Mouse (Mus musculus): ENCODE measurements around the gene Arhgdia. TPM values are rescaled to one million over a fixed set of nuclear protein-coding genes. Genes with fewer than 3 reads are reported as not detected.
"Not testable (repeated sequence)": the region's sequence is repeated elsewhere in the genome, so short reads cannot be mapped to it uniquely, and the experiment has no call there.

Gene Arhgdia
- polyA plus RNA-seq, 1 experiment from 2014 or later = 449 TPM

DNA sequence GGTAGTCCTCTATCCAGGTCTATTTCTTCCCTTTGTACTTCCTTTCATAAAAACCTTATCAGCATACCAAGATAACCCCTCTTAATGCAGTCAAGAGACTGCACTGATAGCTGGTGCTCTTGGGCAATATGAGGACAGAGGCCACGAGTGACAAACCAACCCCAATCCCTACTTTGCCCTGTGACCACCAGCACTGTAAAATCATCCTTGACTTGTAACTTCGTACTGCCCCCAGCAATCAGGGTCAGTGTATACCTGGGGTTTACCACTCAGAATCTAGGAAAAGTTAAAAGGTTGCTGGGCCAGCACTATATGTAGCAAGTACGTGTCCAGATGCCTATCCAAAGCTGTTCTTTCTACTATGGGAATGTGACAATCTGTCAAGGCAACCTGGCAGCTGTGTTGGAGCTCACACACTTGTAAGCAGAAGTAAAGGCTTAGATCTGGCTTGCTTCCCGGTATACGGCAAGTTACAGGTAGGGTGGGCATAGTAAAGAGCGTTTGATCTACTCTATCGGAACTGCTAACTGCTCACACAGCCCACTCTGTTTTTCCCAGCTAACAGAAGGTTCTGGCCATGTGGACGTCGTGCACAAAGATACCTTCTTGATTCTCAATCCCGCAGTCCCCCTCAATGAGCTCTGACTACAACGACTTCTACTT lies 9.5 kb downstream of the Arhgdia start:
- peak overlapping the region; percentile 91 for H3K9ac ChIP-seq (ENCODE audit: low read length)
- H3K4me3 ChIP-seq (ENCODE audit: low read depth, low read length) = peak overlapping the region; percentile 93
- ATAC-seq (no peak), DNase-seq (ENCODE audit: low spot score) (peak; percentile 20)
- no peaks in the 10 kb centered on the region for H3K9me3 ChIP-seq (replicated peaks; ENCODE audit: control insufficient read depth, low read length)
- peaks cover 41% of the 10 kb centered on the region for H3K36me3 ChIP-seq (ENCODE audit: control insufficient read depth, insufficient read depth, low read length)
- H3K4me2 ChIP-seq (ENCODE audit: low read length) = peak overlapping the region; percentile 84
- peaks cover 7% of the 10 kb centered on the region for H3K4me1 ChIP-seq (ENCODE audit: control insufficient read depth, insufficient read depth, low read length)
- H3K27ac ChIP-seq (ENCODE audit: low read depth, low read length) = peak overlapping the region; percentile 85
- WGBS = 15% methylated on average over 11 of the region's 11 CpGs
- H3K27me3 ChIP-seq (replicated peaks; ENCODE audit: control insufficient read depth, insufficient read depth, low read length) = no peaks in the 10 kb centered on the region

DNA sequence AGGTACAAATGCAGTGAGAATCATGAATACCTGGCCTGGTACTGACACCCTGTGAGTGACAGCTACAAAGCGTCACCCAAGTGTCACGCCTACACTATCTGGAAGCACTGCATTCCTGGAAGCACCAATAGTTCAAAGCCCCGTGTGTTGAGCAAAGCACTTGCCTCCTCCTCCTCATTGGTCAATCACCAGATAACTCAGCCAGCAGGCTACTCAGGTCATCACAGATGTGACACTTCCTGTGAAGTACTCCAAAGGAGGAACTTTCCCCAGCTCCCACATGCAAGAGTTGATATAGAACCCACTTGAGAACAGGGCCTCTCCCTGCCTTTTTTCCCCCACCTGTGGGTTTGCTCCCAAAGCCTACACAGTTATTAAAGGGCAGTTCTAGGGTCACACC lies 10.3 kb downstream of the Arhgdia start:
- peaks cover 49% of the 10 kb centered on the region for H3K36me3 ChIP-seq (ENCODE audit: control insufficient read depth, insufficient read depth, low read length)
- ATAC-seq = no peak
- H3K4me2 ChIP-seq (ENCODE audit: low read length) = peak overlapping the region; percentile 84
- H3K9ac ChIP-seq (ENCODE audit: low read length) = peak overlapping the region; percentile 91; the same call in 1 of the 2 replicates
- peak overlapping the region; percentile 93 for H3K4me3 ChIP-seq (ENCODE audit: low read depth, low read length)
- H3K9me3 ChIP-seq (replicated peaks; ENCODE audit: control insufficient read depth, low read length) = no peaks in the 10 kb centered on the region
- 85% methylated on average over 3 of the region's 3 CpGs for WGBS
- DNase-seq (ENCODE audit: low spot score) = no peak
- H3K27me3 ChIP-seq (replicated peaks; ENCODE audit: control insufficient read depth, insufficient read depth, low read length) = no peaks in the 10 kb centered on the region
- peaks cover 7% of the 10 kb centered on the region for H3K4me1 ChIP-seq (ENCODE audit: control insufficient read depth, insufficient read depth, low read length)
- no peak overlapping the region for H3K27ac ChIP-seq (ENCODE audit: low read depth, low read length)

DNA sequence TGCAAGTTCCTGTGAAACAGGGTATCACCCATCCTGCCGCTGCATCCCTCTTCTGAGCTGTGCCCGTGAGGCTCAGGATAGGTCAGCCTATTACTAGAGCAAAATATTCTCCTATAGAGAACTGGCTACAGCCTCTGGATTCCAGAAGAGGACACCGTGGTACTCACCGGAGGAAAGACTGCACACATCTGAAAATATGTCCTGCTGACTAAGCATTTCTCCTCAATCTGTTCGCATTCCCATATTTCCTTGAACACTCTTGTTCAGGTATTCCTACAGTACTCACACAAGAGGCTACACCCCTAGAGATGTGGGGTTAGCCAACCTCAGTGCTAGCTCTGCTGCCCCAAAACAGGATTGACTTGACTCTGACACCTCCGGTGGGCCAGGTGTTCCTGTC lies 13.1 kb downstream of the Arhgdia start:
- no peak overlapping the region for H3K9ac ChIP-seq (ENCODE audit: low read length)
- no peak overlapping the region for H3K27ac ChIP-seq (ENCODE audit: low read depth, low read length)
- ATAC-seq (no peak), DNase-seq (ENCODE audit: low spot score) (no peak)
- H3K4me3 ChIP-seq (ENCODE audit: low read depth, low read length) = no peak overlapping the region
- peaks cover 7% of the 10 kb centered on the region for H3K4me1 ChIP-seq (ENCODE audit: control insufficient read depth, insufficient read depth, low read length)
- H3K9me3 ChIP-seq (replicated peaks; ENCODE audit: control insufficient read depth, low read length) = no peaks in the 10 kb centered on the region
- H3K4me2 ChIP-seq (ENCODE audit: low read length) = no peak overlapping the region
- WGBS = 98% methylated on average over 6 of the region's 6 CpGs
- no peaks in the 10 kb centered on the region for H3K27me3 ChIP-seq (replicated peaks; ENCODE audit: control insufficient read depth, insufficient read depth, low read length)
- H3K36me3 ChIP-seq (ENCODE audit: control insufficient read depth, insufficient read depth, low read length) = peaks cover 77% of the 10 kb centered on the region

DNA sequence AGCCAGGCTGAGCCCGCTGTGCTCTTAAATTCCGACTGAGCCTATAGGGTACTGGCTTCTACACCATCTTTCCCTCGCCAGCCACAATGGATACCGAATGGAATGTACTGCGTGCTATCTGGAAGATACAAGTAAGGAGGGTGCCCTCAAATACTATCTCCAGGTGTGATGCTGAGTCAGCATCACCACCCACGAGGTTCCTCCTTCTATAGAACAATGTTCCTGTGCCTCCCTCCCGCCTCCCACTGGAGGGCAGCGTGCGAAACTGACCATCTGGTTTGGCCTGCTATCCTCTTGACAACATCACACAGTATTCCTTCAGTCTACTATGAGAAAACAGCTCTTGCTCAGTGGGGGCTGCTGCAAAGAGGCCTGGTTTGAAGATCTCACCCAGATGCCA lies 16.3 kb downstream of the Arhgdia start:
- Histone ChIP-seq H3K27ac (ENCODE audit: low read depth, low read length) (no peak overlapping the region), H3K9ac (ENCODE audit: low read length) (no peak overlapping the region), H3K4me2 (ENCODE audit: low read length) (no peak overlapping the region), H3K9me3 (replicated peaks; ENCODE audit: control insufficient read depth, low read length) (no peaks in the 10 kb centered on the region), H3K4me1 (ENCODE audit: control insufficient read depth, insufficient read depth, low read length) (no peaks in the 10 kb centered on the region), H3K27me3 (replicated peaks; ENCODE audit: control insufficient read depth, insufficient read depth, low read length) (no peaks in the 10 kb centered on the region), H3K4me3 (ENCODE audit: low read depth, low read length) (no peak overlapping the region), H3K36me3 (ENCODE audit: control insufficient read depth, insufficient read depth, low read length) (peaks cover 94% of the 10 kb centered on the region)
- 85% methylated on average over 9 of the region's 9 CpGs for WGBS
- ATAC-seq = no peak
- DNase-seq (ENCODE audit: low spot score) = no peak

DNA sequence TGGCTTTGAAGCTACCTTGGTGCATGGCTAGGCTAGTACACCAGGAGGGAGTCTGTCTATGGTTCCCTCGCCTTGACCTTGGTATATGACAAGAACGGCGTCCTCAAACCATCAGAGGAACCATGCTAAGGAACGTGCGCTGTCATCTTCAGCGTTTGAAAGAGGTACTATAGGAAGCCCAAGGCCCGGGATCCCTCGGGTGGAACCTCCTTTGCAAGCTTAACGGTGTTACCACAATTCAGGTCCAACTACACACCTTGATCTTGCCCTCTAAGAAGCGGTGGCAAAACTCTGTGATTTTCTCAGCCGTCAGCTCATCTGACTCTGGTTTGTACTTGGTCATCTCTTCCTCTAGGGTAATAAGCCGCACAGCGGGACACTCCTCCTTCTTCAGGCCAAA lies 18.5 kb downstream of the Arhgdia start:
- ATAC-seq (no peak), DNase-seq (ENCODE audit: low spot score) (no peak)
- H3K4me3 ChIP-seq (ENCODE audit: low read depth, low read length) = no peak overlapping the region
- no peak overlapping the region for H3K27ac ChIP-seq (ENCODE audit: low read depth, low read length)
- H3K4me1 ChIP-seq (ENCODE audit: control insufficient read depth, insufficient read depth, low read length) = no peaks in the 10 kb centered on the region
- WGBS = 94% methylated on average over 13 of the region's 13 CpGs
- no peak overlapping the region; the same call in 1 of the 2 replicates for H3K9ac ChIP-seq (ENCODE audit: low read length)
- H3K36me3 ChIP-seq (ENCODE audit: control insufficient read depth, insufficient read depth, low read length) = peaks cover 92% of the 10 kb centered on the region
- H3K27me3 ChIP-seq (replicated peaks; ENCODE audit: control insufficient read depth, insufficient read depth, low read length) = no peaks in the 10 kb centered on the region
- H3K9me3 ChIP-seq (replicated peaks; ENCODE audit: control insufficient read depth, low read length) = no peaks in the 10 kb centered on the region
- no peak overlapping the region for H3K4me2 ChIP-seq (ENCODE audit: low read length)

DNA sequence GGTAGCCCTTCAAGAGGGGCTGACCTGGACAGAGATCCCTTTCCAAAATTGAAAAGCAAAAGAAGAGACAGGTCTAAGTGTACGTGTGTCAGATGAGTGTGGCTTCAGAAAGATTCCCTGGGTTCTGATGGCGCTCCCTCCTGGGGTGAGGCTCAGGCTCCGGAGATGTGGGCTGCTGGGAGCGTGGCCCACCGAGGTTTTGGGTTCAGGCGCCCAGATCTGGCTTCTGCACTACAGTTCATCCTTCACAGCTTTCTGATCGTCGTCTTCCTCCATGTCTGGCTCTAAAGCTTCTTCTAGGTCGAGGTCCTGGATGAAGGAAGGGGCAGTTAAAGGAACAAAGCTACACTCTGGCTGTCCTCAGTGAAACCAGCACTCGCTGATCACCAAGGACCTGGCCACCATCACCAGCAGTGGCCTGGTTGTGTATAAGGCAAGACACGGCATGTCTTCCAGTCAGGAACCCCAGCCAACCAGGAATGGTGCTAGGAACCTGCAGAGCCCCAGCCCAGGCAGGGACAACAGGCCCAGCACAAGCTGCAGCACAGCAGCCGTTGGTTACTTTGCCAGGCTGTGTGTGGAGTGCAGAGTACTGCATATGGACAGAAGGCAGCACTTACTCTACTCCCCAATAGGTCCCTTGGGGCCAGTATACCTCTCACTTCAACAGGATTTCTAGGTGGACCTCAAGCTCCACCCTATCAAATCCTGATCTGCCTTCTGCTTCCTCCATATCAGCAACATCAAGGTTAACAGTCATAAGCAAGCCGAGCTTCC lies 20.3 kb downstream of the Arhgdia start:
- Histone ChIP-seq H3K9ac (ENCODE audit: low read length) (no peak overlapping the region), H3K27ac (ENCODE audit: low read depth, low read length) (no peak overlapping the region), H3K4me3 (ENCODE audit: low read depth, low read length) (no peak overlapping the region), H3K27me3 (replicated peaks; ENCODE audit: control insufficient read depth, insufficient read depth, low read length) (no peaks in the 10 kb centered on the region), H3K9me3 (replicated peaks; ENCODE audit: control insufficient read depth, low read length) (no peaks in the 10 kb centered on the region), H3K4me1 (ENCODE audit: control insufficient read depth, insufficient read depth, low read length) (no peaks in the 10 kb centered on the region), H3K4me2 (ENCODE audit: low read length) (no peak overlapping the region), H3K36me3 (ENCODE audit: control insufficient read depth, insufficient read depth, low read length) (peaks cover 74% of the 10 kb centered on the region)
- 95% methylated on average over 13 of the region's 13 CpGs for WGBS
- no peak for DNase-seq (ENCODE audit: low spot score)
- no peak for ATAC-seq

DNA sequence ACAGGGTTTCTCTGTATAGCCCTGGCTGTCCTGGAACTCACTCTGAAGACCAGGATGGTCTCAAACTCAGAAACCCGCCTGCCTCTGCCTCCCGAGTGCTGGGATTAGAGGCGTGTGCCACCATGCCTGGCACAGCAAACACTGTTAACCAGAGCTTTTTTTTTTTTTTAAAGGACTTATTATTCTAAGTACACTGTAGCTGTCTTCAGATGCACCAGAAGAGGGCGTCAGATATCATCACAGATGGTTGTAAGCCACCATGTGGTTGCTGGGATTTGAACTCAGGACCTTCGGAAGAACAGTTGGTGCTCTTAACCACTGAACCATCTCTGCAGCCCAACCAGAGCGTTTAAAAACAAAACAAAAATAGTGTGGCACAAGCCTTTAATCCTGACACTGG lies 22.6 kb downstream of the Arhgdia start:
- not testable (repeated sequence) for ATAC-seq; H3K27ac ChIP-seq (ENCODE audit: low read depth, low read length); H3K4me1 ChIP-seq (ENCODE audit: control insufficient read depth, insufficient read depth, low read length); H3K4me2 ChIP-seq (ENCODE audit: low read length); DNase-seq (ENCODE audit: low spot score); H3K4me3 ChIP-seq (ENCODE audit: low read depth, low read length); H3K9ac ChIP-seq (ENCODE audit: low read length); H3K27me3 ChIP-seq (replicated peaks; ENCODE audit: control insufficient read depth, insufficient read depth, low read length); H3K9me3 ChIP-seq (replicated peaks; ENCODE audit: control insufficient read depth, low read length)
- 88% methylated on average over 6 of the region's 6 CpGs for WGBS
- peaks cover 51% of the 10 kb centered on the region for H3K36me3 ChIP-seq (ENCODE audit: control insufficient read depth, insufficient read depth, low read length)

DNA sequence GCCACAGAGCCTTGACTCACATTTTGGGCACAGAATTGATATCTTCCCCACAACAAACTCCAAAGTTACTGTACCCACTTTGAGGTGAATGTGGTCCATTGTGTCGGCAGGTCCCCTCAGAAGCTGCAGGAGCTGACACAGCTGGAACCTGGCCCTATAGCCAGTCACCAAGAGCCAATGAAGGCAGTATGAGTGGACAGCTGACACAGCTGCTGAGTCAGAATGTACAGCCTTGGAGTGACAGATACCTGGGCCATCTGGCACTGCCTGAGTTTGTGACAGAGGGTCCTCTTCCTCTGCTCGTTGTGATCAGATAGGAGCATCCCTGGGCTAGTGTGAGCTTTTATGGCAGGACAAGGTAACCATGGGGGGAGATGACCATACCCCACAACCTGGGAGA lies 26.2 kb downstream of the Arhgdia start:
- no peak for ATAC-seq

DNA sequence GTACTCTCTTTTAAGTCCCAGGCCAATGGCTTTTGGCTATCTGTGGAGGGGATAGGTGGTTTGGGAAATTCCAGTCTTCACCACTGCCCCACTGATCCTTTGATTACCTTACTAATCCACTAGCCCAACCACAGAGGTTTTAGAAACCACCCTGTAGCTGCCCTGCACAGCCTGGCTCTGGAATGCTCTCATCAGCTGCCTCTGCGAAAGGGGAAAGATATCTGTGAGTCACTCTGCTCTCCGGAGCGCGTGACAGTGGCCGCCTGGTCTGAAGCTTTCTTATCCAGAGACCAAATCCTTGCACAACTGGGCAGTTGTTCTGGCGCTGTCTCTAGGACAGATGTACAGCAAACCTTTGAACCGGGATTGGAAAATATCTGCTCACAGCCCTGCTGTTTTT lies 26.6 kb downstream of the Arhgdia start:
- WGBS = 80% methylated on average over 7 of the region's 7 CpGs
- Histone ChIP-seq H3K27me3 (replicated peaks; ENCODE audit: control insufficient read depth, insufficient read depth, low read length) (no peaks in the 10 kb centered on the region), H3K4me3 (ENCODE audit: low read depth, low read length) (no peak overlapping the region), H3K9me3 (replicated peaks; ENCODE audit: control insufficient read depth, low read length) (no peaks in the 10 kb centered on the region), H3K4me2 (ENCODE audit: low read length) (no peak overlapping the region), H3K4me1 (ENCODE audit: control insufficient read depth, insufficient read depth, low read length) (peaks cover 5% of the 10 kb centered on the region), H3K36me3 (ENCODE audit: control insufficient read depth, insufficient read depth, low read length) (peaks cover 11% of the 10 kb centered on the region), H3K9ac (ENCODE audit: low read length) (no peak overlapping the region; the same call in 1 of the 2 replicates), H3K27ac (ENCODE audit: low read depth, low read length) (no peak overlapping the region)
- ATAC-seq (no peak), DNase-seq (ENCODE audit: low spot score) (no peak)

More for the DNA sequence above, 26.2 kb downstream of the Arhgdia start:
- DNase-seq (ENCODE audit: low spot score) = no peak
- Histone ChIP-seq H3K4me2 (ENCODE audit: low read length) (no peak overlapping the region), H3K27ac (ENCODE audit: low read depth, low read length) (no peak overlapping the region), H3K36me3 (ENCODE audit: control insufficient read depth, insufficient read depth, low read length) (peaks cover 16% of the 10 kb centered on the region), H3K4me3 (ENCODE audit: low read depth, low read length) (no peak overlapping the region), H3K4me1 (ENCODE audit: control insufficient read depth, insufficient read depth, low read length) (peaks cover under 1% of the 10 kb centered on the region), H3K9ac (ENCODE audit: low read length) (no peak overlapping the region), H3K27me3 (replicated peaks; ENCODE audit: control insufficient read depth, insufficient read depth, low read length) (no peaks in the 10 kb centered on the region), H3K9me3 (replicated peaks; ENCODE audit: control insufficient read depth, low read length) (no peaks in the 10 kb centered on the region)
- WGBS = 84% methylated on average over 2 of the region's 2 CpGs
